Mouse (Mus musculus) E14TG2a.4 (cell line): Measurements from ENCODE around the gene Ubqln2.

Experiments used
- CTCF ChIP-seq: conservative IDR thresholded peaks from 2 replicates; pipeline ENCODE4 v1.5.1; 2014; ENCODE audit warnings: low read length
- NANOG ChIP-seq: IDR thresholded peaks from 2 replicates; pipeline ENCODE4 v1.6.1; 2014; ENCODE audit warnings: borderline replicate concordance, low read length, mixed read lengths
- POU5F1 ChIP-seq: IDR thresholded peaks from 2 replicates; pipeline ENCODE4 v1.6.1; 2014; ENCODE audit warnings: low read length, borderline replicate concordance

GRCm38 (mm10) chrX:153492326-153492725 is 5.7 kb upstream of the Ubqln2 start:
- TF ChIP-seq CTCF = no peak
- TF ChIP-seq POU5F1 = no peak
- no peak for TF ChIP-seq NANOG
